Mouse (Mus musculus) embryo, embryonic 10.5 days (tissue): ENCODE measurements around the gene Vgll4.

ENCODE experiments used
- DNase-seq: peaks from one replicate; pipeline ENCODE4 v3.0.0-alpha.2; 2015; ENCODE audit warnings: low spot score

Gene Vgll4

DNA sequence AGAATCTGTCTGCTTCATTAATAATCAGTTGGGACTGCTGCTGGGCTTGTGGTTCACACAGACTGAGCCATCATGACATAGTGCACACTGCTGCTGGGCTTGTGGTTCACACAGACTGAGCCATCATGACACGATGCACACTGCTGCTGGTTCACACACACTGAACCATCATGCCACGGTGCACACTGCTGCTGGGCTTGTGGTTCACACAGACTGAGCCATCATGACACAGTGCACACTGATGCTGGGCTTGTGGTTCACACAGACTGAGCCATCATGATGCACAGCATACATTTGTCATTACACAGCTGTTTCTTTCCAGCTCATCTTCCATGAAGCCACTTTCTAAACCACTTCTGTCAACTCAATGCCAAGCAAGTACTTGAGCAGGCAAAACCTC, 30.1 kb downstream of the Vgll4 start:
- no peak for DNase-seq

DNA sequence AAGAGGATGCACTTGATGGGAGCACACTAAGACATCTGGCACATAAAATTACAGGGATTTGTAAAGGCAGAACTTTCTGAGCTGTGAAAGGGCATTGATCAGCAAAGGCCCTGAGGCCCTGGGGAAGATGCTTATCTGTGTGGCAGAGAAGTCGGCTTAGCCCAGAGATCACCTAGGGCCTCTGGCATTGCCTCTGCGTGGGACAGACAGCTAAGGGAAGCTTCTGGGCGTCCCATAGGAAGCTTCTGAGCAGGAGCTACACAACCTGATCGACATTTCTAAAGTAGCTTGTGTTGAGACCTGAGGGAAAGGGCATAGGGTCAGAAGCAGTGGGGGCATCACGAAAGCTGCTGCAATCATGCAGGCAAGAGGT, 32.9 kb downstream of the Vgll4 start:
- no peak for DNase-seq

DNA sequence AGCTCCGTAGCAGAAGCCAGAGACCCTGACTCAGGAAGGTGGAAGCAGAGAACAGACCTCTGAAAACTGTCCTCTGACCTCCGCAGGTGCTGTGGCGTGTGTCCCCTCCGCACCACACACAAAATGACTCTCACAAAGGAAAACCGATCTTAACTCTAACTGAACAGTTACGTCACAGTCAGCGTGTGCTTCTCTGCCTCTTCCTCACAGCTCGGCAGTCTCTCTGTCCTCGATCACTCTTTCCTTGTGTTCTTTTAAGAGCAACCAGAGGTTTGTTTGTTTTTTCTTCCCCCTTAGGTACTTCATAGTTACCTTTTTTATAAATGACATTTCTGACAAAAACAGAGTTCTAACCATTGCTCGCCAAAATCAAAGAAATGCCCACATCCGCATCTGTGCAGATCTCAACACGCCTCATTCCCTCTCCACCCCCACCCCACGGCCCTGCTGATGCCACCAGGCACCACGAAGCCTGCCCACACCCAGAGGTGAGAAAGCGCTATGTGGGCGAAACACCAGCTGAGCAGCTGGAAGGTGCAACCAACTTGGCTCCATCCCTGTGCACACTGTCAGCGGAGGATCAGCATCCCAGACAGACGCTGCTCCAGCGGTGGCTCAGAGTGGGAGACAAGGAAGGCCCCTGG, 33.4 kb downstream of the Vgll4 start:
- DNase-seq: no peak

DNA sequence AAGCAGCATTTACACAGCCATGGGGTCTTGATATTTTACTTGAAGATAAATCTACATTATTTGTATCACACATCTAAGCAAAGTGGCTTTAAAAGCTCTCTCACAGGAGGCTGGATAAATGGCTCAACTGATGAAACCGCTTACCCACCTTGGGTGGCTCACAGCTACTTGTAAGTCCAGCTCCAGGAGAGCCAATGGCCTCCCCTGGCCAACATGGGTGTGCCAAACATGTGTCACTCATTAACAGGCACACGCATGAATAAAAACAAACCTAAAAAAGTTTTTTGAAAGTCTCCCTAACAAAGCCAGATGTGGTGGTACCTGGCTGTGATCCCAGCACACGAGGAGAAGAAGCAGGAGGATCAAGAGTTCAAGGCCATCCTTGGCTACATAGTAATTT, 34.4 kb downstream of the Vgll4 start:
- DNase-seq: no peak

DNA sequence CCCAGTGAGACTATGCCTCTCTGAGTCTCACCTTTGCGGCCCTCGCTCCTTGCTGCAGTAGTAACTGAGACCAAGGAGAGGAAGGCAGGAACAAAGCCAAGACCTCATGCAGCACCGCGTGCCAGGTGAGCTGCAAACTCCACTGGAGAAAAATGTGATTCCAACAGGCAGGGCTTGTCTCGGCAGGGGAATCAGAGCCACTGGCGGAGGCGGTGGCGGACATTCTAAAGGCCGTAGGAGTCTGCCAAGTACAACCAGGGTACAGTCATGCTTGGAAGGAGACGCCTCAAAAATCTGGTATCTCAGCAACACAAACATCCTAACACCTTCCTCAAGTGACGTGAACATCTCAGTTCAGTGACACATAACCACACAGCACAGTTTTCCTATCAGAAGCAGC, 35.7 kb downstream of the Vgll4 start:
- no peak for DNase-seq

DNA sequence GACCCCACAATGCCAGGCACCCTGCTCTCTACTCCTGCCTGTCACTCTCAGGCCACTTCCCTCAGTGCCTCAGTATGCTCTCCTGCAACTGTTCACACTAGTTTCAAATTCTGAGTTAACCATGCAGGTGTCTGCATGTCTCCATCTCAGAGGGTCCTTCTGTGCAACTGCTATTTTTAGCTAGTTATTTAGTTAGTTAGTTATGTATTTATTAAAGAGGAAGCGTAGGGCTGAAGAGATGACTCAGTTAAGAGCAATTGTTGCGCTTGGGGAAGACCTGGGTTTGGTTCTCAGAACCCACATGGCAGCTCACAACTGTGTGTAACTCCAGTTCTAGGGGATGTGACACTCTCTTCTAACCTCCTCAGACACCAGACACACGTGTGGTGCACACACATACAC, 36.8 kb downstream of the Vgll4 start:
- DNase-seq: no peak

DNA sequence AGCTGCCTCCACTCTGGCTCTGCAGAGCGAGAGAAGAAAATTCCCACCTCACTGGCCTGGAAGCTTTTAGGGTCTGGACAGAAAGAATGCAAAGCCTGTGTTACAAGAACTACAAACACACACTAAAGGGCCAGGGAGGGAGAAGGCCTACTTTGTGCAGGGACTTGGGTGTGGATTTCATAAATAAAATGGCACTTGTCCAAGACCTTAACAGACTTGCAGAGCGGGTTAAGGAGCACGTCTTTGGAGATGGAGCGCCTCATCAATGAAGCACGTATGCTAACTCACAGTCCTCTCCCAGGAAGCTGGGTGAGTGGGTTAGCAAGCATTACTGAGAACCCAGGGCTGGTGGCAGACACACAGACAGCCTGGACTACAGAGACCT, 37.7 kb downstream of the Vgll4 start:
- DNase-seq: no peak

DNA sequence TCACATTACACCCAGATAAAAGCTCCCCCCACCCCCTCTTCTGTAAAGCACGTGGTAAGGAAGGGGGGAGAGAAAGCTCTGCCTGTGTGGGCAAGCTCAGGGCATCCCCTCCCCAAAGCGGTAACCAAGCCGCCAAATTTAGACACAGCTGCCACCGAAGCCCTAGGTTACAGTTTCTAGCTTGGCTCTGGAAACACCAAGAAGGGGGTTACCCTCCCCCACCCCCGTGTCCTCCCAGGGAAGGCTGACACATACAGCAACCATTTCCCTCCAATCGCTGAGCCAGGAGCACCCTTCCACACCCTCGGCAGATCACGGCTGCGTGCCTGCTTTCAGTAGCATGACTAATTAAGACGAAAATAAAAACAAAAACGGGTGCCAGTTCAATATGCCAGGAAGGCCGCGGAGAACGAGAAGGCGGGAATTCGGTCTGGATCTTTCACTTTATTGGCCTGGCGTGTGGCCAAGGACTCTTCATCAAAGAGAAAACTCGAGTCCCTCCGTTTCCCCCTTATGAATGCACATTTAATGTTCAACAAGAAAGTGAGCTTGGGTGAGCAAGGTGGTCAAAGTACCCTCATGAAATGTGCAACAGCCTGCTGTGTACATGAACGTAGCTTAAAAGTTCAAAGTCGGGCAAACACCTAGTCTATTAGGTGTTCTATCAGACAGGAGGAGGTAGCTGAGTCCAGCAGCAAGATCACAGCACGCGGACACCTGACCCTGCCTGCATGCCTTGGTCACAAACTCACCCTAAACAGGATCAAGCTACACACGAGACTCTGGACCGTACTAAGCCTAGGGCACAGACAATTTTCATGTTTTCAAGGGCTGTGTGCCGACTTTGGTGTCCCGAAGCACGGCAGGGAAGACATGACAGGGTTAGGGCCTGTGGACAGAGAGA, 38.3 kb downstream of the Vgll4 start:
- DNase-seq: no peak

DNA sequence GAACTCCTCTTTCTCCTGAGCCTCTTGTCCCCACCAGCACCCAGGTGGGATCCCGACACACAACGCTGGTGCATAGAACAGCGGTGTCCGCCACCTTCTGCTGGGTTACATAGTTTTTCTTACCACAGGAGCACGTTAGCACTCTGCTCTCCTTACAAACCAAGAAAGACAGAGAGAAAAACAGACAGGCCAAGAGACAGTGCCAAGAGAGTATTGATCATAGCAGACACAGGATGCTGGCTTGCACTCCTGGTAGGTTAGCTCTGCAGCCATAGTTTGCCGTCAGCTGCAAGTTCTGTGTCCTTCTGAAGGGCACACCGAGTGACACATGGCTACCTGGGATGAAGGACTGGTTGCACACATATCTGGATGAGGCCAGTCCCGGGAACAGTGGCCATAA, 39.1 kb downstream of the Vgll4 start:
- DNase-seq: no peak

DNA sequence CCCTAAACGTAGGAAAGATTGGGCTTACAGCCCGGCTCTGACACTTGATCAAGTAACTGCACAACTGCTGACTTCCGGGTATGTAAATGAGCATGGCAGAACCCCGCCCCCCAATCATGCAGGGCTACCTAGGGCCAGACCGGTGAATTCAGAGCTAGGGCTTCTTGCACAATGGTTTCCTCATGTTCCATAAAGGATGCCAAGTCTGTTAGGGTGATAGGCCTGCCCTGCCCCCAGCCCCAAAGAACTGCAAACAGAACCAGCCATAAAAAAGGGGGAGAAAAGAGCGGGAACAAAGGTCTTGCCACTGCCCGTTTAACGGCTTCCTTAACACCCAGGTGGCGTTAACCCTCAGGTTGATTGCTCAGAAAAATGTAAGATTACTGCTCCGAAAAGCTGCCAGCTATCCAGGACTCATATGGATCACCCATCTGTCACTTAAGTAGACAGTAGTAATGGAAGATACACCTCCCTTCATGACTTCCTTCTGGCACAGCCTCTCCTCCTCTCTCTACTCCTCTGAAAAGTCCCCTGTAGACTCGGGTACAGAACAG, 39.7 kb downstream of the Vgll4 start:
- DNase-seq: peak; percentile 31

DNA sequence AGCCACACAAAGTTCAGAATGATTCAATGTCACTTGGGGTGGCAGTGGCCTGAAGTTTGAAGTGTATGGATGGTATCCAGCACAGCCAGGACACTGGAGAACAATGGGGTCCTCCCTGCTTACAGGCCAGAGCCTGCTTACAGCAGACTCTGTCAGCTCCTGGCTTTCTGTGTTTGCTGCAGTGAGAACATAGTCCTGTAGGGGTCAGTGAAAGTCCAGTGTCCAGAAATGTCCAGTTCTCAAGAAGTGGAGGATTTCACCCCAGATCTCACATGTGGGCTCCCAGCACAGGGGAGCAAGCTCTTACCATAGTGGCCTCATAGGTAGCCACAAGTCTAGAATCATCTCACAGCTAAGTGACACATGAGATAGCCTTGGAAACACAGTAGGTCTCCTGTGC, 40.4 kb downstream of the Vgll4 start:
- peak; percentile 80 for DNase-seq

DNA sequence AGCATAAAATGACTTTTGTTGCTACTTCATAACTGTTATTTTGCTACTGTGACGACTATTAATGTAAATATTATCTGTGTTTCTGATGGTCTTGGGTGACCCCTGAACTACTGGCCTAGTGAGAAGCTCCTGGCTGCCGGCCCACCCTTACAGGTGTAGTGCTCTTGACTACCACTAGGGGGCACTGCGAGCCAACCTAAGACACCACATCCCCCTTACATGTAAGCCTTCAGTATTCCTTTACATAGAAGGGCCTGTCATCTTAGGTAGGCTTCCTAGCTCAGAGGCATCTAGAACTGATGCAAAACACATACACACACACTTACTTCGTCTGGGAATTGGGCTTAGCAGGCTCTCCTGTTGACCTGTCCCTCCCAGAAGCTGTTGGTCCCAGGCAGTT, 41.3 kb downstream of the Vgll4 start:
- DNase-seq: peak; percentile 85

DNA sequence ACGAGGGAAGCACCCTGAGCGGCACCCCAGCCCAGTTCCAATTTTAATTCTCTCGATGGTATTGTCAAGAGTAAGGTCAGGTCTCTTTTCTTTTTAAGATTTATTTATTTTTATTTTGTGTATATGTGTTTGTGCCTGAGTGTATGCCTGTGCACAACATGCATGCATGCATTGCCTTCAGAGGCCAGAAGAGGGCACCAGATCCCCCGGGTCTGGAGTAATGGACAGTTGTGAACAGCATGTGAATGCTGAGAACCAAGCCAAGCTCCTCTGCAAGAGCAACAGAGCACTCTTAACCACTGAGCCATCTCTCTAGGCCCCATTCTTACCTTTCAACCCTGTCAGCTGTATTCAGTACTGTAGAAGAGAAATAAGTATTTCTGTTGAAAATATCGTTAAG, 42.4 kb downstream of the Vgll4 start:
- no peak for DNase-seq

DNA sequence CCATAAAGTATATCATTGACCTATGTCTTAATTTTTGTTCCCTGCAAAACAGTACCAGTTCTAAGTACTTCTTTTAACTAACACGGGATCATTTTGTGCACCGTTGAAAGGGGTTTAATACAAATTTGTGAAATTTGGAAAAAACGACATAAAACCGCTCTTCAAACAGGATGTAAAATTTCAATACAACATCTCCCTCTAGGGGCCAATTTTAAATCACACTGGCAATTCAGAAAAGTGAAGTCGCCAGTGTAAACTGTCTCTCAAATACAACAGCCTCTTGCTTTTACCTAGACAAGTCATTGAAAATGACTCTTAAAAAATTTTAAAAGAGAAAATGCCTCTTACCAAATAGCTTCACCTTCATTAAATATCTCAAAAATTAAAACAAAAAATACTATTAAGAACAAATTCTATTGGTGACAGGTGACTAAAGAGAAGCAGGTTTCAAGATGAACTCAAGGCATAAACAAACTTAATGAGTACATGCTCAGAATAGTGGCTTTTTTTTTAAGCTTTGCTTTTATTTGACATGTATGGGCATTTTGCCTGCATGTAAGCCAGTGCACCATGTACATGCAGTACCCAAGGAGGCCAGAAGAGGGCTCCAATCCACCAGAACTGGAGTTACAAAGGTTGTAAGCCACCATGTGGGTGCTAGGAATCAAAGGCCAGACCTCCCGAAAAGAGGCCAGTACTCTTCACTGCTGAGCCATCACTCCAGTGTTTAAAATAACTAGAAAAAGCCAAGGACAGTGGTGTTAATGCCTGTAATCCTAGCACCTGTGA, 43.2 kb downstream of the Vgll4 start:
- DNase-seq: peak; percentile 72

DNA sequence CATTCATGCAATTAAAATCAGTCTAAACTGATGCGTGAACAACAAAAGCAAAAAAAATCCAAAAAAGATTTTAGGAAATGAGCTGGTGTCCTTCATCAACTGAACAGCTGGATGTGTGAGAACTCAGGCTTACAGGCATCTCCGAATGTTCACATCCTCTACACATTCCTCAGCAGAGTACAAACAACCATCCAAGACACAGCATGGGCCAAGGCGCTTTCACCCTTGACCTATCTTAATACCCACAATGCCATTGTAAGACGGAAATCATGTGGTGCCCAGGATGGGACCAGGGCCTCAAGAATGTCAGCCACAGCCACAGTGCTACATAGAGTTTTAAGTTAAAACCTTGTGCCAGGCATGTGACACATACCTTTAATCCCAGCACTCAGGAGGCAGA, 44.6 kb downstream of the Vgll4 start:
- no peak for DNase-seq

DNA sequence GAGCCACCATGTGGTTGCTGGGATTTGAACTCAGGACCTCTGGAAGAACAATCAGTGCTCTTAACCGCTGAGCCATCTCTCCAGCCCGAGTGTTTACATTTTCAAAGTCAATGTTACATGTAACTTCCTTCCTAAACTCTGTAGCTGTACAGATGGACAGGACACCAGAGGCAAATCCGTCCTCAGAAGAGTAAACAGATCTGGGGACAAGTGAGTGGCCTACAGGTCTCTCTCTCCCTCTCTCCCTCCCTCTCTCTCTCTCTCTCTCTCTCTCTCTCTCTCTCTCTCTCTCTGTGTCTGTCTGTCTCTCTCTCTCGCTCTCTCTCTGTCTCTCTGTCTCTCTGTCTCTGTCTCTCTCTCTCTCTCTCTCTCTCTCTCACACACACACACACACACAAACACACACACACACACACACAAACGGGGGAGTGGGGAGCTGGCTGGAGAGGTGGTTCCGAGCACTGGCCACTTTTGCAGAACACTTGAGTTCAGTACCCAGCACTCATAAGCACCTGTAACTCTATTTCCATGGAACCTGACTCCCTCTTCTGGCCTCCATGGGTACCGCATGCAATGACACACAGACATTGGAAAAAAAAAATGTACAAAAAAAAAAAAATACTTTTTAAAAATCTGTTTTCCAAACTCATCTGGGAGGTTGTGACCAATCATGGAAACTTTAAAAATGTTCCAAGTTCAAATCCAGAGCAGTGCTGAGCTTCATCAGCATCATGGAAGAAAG, 47.3 kb downstream of the Vgll4 start:
- DNase-seq: peak; percentile 58

DNA sequence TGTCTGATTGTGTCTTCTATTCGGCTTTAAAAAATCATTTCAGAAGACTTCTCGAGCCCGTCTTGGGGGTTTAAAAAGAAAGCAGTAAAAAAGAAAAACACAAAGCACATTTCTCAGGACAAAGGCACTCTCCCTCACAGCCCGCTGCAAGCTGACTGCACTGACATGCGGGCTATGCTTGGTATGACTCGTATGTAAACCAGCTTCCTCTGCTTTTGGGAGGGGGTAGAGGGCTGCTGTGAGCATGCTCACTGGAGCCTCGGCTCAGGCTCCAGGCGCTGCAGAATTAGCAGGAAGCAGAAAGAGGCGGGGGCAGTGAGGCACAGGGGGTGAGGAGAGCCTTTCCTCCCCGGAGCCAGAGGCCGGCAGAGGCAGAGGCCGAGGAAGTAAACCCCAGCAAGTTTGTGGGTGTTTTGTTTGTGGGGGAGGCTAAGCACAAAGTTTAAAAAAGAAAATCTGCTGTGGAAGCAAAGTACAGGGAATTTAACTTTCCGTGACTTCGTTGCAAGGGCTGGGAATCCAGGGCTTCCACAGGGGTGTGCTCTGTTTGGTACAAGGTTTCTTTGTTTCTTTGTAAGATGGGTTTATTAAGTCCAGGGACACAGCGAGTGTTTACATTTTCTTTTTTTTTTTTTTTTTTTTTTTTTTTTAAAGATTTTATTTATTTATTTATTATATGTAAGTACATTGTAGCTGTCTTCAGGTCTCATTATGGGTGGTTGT, 48.0 kb downstream of the Vgll4 start:
- DNase-seq: peak; percentile 96

DNA sequence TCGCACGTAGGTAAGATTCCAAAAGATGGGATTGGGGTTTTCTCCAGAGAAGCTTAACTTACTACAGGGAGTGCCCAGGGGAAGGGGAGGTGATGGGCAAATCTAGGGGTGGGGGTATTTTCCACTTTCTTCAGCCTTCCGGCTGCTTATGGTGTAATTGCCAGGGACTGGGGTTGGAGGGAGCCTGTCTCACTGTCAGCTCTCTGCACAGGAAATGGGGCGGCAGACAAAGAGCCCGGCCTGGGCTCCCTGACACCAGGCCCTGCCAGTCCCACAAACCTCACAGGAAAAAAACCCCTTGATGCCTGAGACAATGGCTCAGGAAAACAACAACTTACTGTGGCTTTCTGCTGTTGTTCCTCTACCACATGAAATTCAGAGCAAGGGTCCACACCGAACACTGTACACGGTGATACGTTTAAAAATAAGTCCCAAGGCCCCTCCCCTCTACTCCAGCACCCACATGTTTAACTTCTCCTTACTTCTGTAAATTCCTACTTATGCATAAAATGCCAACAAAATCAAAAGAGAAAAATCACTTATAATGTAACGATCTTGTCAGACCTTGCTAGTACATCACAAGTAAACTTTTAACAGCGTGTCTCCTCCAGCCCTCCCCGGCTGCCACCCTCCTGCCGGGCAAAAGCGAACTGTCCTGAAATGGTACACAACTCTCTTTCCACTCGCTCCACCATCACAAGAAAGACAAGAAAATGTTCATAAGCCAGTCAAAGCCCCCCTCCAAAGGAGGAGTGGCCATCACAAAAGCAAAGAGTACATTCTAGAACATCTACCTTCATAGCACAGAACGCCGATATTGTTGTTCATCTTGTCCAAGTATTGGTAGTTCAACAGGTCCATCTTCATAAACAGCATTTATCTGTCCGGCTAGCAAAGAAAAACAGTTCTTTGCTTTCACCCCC, 49.0 kb downstream of the Vgll4 start:
- peak; percentile 80 for DNase-seq

DNA sequence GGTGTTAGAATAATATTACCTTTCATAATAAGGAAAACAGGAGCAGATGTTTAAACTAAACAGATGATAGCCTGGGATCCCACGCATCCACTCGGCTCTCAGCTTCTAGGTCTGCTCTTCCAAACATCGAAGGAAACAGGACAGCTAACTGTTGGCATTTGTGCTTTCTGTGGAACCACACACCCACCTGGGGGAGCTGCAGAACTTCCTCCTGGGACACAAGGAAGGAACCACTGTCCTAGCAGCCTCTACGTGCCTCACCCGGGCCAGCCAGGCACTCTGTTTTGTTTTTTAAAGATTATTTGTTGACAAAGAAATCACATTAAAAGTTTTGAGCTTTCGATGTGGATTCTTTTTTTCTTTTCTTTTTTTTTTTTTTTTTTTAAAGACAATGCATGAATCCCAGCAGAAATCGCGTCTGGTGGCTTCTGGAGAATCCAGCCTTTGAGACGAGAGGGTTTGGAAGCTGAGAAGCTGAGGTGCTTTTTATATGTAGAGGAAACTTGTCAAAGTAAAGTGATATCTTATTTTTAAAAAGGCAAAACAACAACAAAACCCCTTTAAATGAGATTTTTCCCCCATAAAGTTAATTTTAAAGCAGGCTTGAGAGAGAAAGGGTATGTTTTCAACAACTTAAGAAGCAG, 50.0 kb downstream of the Vgll4 start:
- peak; percentile 42 for DNase-seq

DNA sequence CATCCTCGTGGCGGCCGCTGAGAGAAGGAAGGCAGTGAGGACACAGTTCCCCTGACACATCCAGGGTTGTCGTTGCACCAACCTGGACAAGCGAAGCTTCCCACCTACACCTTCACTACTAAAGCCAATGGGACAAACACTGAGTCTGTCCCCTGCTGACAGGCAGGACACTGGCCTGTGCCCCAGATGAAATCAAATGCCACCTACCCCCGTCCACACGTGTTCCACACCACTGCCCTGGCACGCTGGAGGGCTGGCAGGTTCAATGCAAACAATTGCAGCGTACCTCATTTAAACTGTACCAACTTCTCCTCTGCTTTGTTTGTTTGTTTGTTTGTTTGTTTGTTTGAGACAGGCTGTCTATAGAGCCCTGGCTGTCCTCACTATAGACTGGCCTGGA, 50.8 kb downstream of the Vgll4 start:
- no peak for DNase-seq
